Mouse (Mus musculus) stomach, postnatal 0 days (tissue): Measurements from ENCODE around the gene Rcor2.

Source experiments
- CTCF ChIP-seq: IDR thresholded peaks from 2 replicates; pipeline ENCODE4 v1.5.1; 2016; ENCODE audit warnings: antibody characterized with exemption, low read depth, mild to moderate bottlenecking, moderate library complexity
- EP300 ChIP-seq: optimal IDR thresholded peaks from 2 replicates; pipeline ENCODE3; 2016; ENCODE audit warnings: antibody characterized with exemption

GRCm38 (mm10) chr19:7236742-7237141, 30.4 kb upstream of the Rcor2 start:
- TF ChIP-seq CTCF (no peak), EP300 (no peak)
